Mouse (Mus musculus) embryo, embryonic 10 days (tissue): ENCODE measurements at regions not wholly inside any gene's neighbourhood (a gene's known extent, or its start where the extent isn't known, plus 50 kb on each side); places are given as distances from the start of the nearest gene placed in this dataset.
"Not testable (repeated sequence)": the region's sequence is repeated elsewhere in the genome, so short reads cannot be mapped to it uniquely, and the experiment has no call there.

Source experiments
- DNase-seq: peaks from one replicate; pipeline ENCODE4 v3.0.0-alpha.2; 2015; ENCODE audit warnings: low spot score

GRCm38 (mm10) chr13:16487292-16487691 lies 475.6 kb downstream of the Inhba start:
- no peak for DNase-seq

GRCm38 (mm10) chr13:16490680-16491079 lies 479.0 kb downstream of the Inhba start:
- DNase-seq: not testable (repeated sequence)

- DNase-seq: no peak
These were observed 486.4 kb downstream of the Inhba start for GRCm38 (mm10) chr13:16498052-16498451.

- DNase-seq: no peak
These were observed 501.2 kb downstream of the Inhba start for GRCm38 (mm10) chr13:16512876-16513275.

GRCm38 (mm10) chr13:16515195-16515594 lies 503.5 kb downstream of the Inhba start:
- DNase-seq: no peak

- DNase-seq: no peak
These were observed 517.4 kb downstream of the Inhba start for GRCm38 (mm10) chr13:16529036-16529435.

- DNase-seq: no peak
These were observed 532.1 kb downstream of the Inhba start for GRCm38 (mm10) chr13:16543771-16544170.

- DNase-seq: no peak
These were observed 538.4 kb downstream of the Inhba start for GRCm38 (mm10) chr13:16550060-16550459.

GRCm38 (mm10) chr13:16564988-16565387 lies 553.3 kb downstream of the Inhba start:
- DNase-seq: no peak

- no peak for DNase-seq
These were observed 562.4 kb downstream of the Inhba start for GRCm38 (mm10) chr13:16574069-16574468.

- DNase-seq: no peak
These were observed 574.6 kb downstream of the Inhba start for GRCm38 (mm10) chr13:16586286-16586685.

GRCm38 (mm10) chr13:16619755-16620154 lies 608.1 kb downstream of the Inhba start:
- DNase-seq: no peak

- DNase-seq: no peak
These were observed 614.9 kb downstream of the Inhba start for GRCm38 (mm10) chr13:16626584-16626983.

- DNase-seq: no peak
These were observed 621.9 kb downstream of the Inhba start for GRCm38 (mm10) chr13:16633445-16634092.

- DNase-seq: no peak
These were observed 624.6 kb downstream of the Inhba start for GRCm38 (mm10) chr13:16636251-16636650.

- no peak for DNase-seq
These were observed 630.2 kb downstream of the Inhba start for GRCm38 (mm10) chr13:16641611-16642449.

GRCm38 (mm10) chr13:16642450-16642994 lies 630.9 kb downstream of the Inhba start:
- DNase-seq: no peak

- DNase-seq: no peak
These were observed 633.7 kb downstream of the Inhba start for GRCm38 (mm10) chr13:16645311-16645710.

GRCm38 (mm10) chr13:16646056-16646455 lies 634.4 kb downstream of the Inhba start:
- no peak for DNase-seq

GRCm38 (mm10) chr13:16646649-16647048 lies 635.0 kb downstream of the Inhba start:
- no peak for DNase-seq

- DNase-seq: no peak
These were observed 644.5 kb downstream of the Inhba start for GRCm38 (mm10) chr13:16656110-16656509.

GRCm38 (mm10) chr13:16659894-16660293 lies 648.2 kb downstream of the Inhba start:
- no peak for DNase-seq

GRCm38 (mm10) chr13:16668652-16669051 lies 657.0 kb downstream of the Inhba start:
- DNase-seq: no peak
